Mouse (Mus musculus) ES-E14 (cell line): ENCODE measurements around the gene Kcnj9. TPM values are rescaled to one million over a fixed set of nuclear protein-coding genes. Genes with fewer than 3 reads are reported as not detected.

Experiments
- DNase-seq: peaks from one replicate; pipeline ENCODE4 v3.0.0-alpha.2; 2013; ENCODE audit warnings: low read depth, low spot score
- H3K27ac ChIP-seq: 2 replicates; pipeline ENCODE4 v1.5.1; 2012; ENCODE audit warnings: low read depth, mild to moderate bottlenecking, low read length, moderate library complexity, mixed read lengths; ENCODE audit not compliant: poor library complexity, insufficient read depth, severe bottlenecking
- H3K36me3 ChIP-seq: 2 replicates; pipeline ENCODE4 v1.6.1; 2012; ENCODE audit warnings: mild to moderate bottlenecking, low read length, moderate library complexity, mixed read lengths; ENCODE audit not compliant: control insufficient read depth, poor library complexity, insufficient read depth, severe bottlenecking
- H3K4me1 ChIP-seq, 2 experiments: fragments of 150-350 bp in 1 of 2; sonication (generic) in 1 of 2; 2 replicates each; pipeline ENCODE4 v1.6.1; 2012; ENCODE audit warnings: low read length in 2 of 2, mild to moderate bottlenecking in 1 of 2, mixed read lengths in 1 of 2; ENCODE audit not compliant: control insufficient read depth in 2 of 2, insufficient read depth in 2 of 2, poor library complexity in 1 of 2
- H3K4me3 ChIP-seq, 2 experiments: fragments of 150-350 bp in 1 of 2; sonication (generic) in 1 of 2; 2 replicates each; pipeline ENCODE4 v1.5.1; 2012; ENCODE audit warnings: low read length in 2 of 2, low read depth in 1 of 2, mild to moderate bottlenecking in 1 of 2, mixed read lengths in 1 of 2; ENCODE audit not compliant: insufficient read depth in 1 of 2, poor library complexity in 1 of 2, severe bottlenecking in 1 of 2
- H3K9ac ChIP-seq: 2 replicates; pipeline ENCODE4 v1.6.1; 2012; ENCODE audit warnings: low read depth, mild to moderate bottlenecking, low read length, mixed read lengths; ENCODE audit not compliant: poor library complexity, insufficient read depth, severe bottlenecking
- H3K9me3 ChIP-seq: fragments of 150-350 bp; sonication (generic); 2 replicates; pipeline ENCODE4 v1.6.1; 2012; ENCODE audit warnings: low read depth, mild to moderate bottlenecking, low read length; ENCODE audit not compliant: control insufficient read depth, insufficient read depth
- CHD2 ChIP-seq: IDR thresholded peaks from 2 replicates; pipeline ENCODE4 v1.6.1; 2014; ENCODE audit warnings: mild to moderate bottlenecking, low read depth, low read length, inconsistent platforms
- HCFC1 ChIP-seq: IDR thresholded peaks from 2 replicates; pipeline ENCODE4 v1.6.1; 2012; ENCODE audit warnings: low read length, inconsistent platforms, borderline replicate concordance; ENCODE audit not compliant: insufficient read depth
- MAFK ChIP-seq: IDR thresholded peaks from 2 replicates; pipeline ENCODE4 v1.6.1; 2014; ENCODE audit warnings: mild to moderate bottlenecking, low read depth, low read length, inconsistent platforms; ENCODE audit not compliant: insufficient read depth
- ZC3H11A ChIP-seq: IDR thresholded peaks from 2 replicates; pipeline ENCODE4 v1.6.1; 2012; ENCODE audit warnings: low read depth, mild to moderate bottlenecking, inconsistent platforms, low read length, borderline replicate concordance
- ZNF384 ChIP-seq: IDR thresholded peaks from 2 replicates; pipeline ENCODE4 v1.6.1; 2012; ENCODE audit warnings: low read depth, low read length, inconsistent platforms
- in situ Hi-C, 2 experiments: fragments of 600-800 bp; cut with MboI; formaldehyde crosslinking; loops; one replicate each; pipeline ENCODE4 v1.15.1; 2025; ENCODE audit warnings: low sequenced_read_pairs in 2 of 2, inconsistent platforms in 1 of 2; ENCODE audit not compliant: unreplicated experiment in 2 of 2
- total RNA-seq: library from RNA; depleted of rRNA; stranded (reverse); fragments of 300-350 nt; gene quantifications from 2 replicates; pipeline ENCODE4 v1.2.3, GENCODE M21; 2012

Gene Kcnj9
- total RNA-seq, 1 experiment: 1.2 TPM

GRCm38 (mm10) chr1:172306885-172307284, 22.2 kb downstream of the Kcnj9 start:
- Histone ChIP-seq H3K9ac (no peak overlapping the region), H3K9me3 (no peaks in the 10 kb centered on the region), H3K4me1 (peaks cover 0 to 25% of the 10 kb centered on the region in 2 experiments; a peak in 2 of 4 replicates), H3K36me3 (no peaks in the 10 kb centered on the region), H3K4me3 (no peak overlapping the region), H3K27ac (no peak overlapping the region)
- in situ Hi-C loops: no loop called here
- TF ChIP-seq HCFC1 (no peak), CHD2 (no peak), ZNF384 (no peak), ZC3H11A (no peak), MAFK (no peak)
- no peak for DNase-seq

GRCm38 (mm10) chr1:172306196-172306595, 22.9 kb downstream of the Kcnj9 start:
- Histone ChIP-seq H3K9ac (no peak overlapping the region), H3K36me3 (no peaks in the 10 kb centered on the region), H3K4me1 (peaks cover 0 to 28% of the 10 kb centered on the region in 2 experiments; a peak in 2 of 4 replicates), H3K27ac (no peak overlapping the region), H3K9me3 (no peaks in the 10 kb centered on the region), H3K4me3 (no peak overlapping the region)
- DNase-seq: no peak
- TF ChIP-seq MAFK (no peak), CHD2 (no peak), ZC3H11A (no peak), ZNF384 (no peak), HCFC1 (no peak)
- in situ Hi-C loops: no loop called here

GRCm38 (mm10) chr1:172305635-172306034, 23.5 kb downstream of the Kcnj9 start:
- Histone ChIP-seq H3K4me1 (peaks cover 0 to 26% of the 10 kb centered on the region in 2 experiments; a peak in 2 of 4 replicates), H3K36me3 (no peaks in the 10 kb centered on the region), H3K9ac (no peak overlapping the region), H3K9me3 (no peaks in the 10 kb centered on the region), H3K27ac (no peak overlapping the region), H3K4me3 (no peak overlapping the region)
- DNase-seq: no peak
- in situ Hi-C loops: no loop called here
- TF ChIP-seq ZNF384: no peak
- TF ChIP-seq HCFC1: no peak

- peaks cover 0 to 25% of the 10 kb centered on the region in 2 experiments; a peak in 1 of 4 replicates for H3K4me1 ChIP-seq
- H3K27ac ChIP-seq: no peak overlapping the region
Observed at GRCm38 (mm10) chr1:172305153-172305552, 24.0 kb downstream of the Kcnj9 start.

GRCm38 (mm10) chr1:172304443-172304842, 24.7 kb downstream of the Kcnj9 start:
- in situ Hi-C loops: no loop called here
- no peak for DNase-seq
- peaks cover 3 to 27% of the 10 kb centered on the region in 2 experiments; a peak in 2 of 4 replicates for H3K4me1 ChIP-seq
- no peaks in the 10 kb centered on the region for H3K36me3 ChIP-seq
- H3K27ac ChIP-seq: no peak overlapping the region
- H3K9me3 ChIP-seq: no peaks in the 10 kb centered on the region
- H3K4me3 ChIP-seq: no peak overlapping the region
- no peak for TF ChIP-seq ZC3H11A
- TF ChIP-seq HCFC1: no peak
- no peak for TF ChIP-seq CHD2
- no peak for TF ChIP-seq ZNF384
- no peak for TF ChIP-seq MAFK
- no peak overlapping the region for H3K9ac ChIP-seq

More at GRCm38 (mm10) chr1:172305153-172305552, 24.0 kb downstream of the Kcnj9 start:
- H3K9ac ChIP-seq: no peak overlapping the region
- no peaks in the 10 kb centered on the region for H3K9me3 ChIP-seq
- TF ChIP-seq CHD2: no peak
- no peak; the same call in 1 of the 2 replicates for TF ChIP-seq ZNF384
- no peak for TF ChIP-seq ZC3H11A
- no peak for TF ChIP-seq MAFK
- TF ChIP-seq HCFC1: no peak
- in situ Hi-C loops: no loop called here
- no peak overlapping the region for H3K4me3 ChIP-seq
- no peaks in the 10 kb centered on the region for H3K36me3 ChIP-seq
- DNase-seq: no peak
